Mouse (Mus musculus): ENCODE measurements at regions not wholly inside any gene's neighbourhood (a gene's known extent, or its start where the extent isn't known, plus 50 kb on each side); places are given as distances from the start of the nearest gene placed in this dataset.

- no peak overlapping the region for H3K4me3 ChIP-seq
- no peak overlapping the region for H3K9ac ChIP-seq
- no peaks in the 10 kb centered on the region for H3K36me3 ChIP-seq
- no peak for ATAC-seq (ENCODE audit: low FRiP score)
- H3K27ac ChIP-seq: no peak overlapping the region
- WGBS: 80% methylated on average over 6 of the region's 6 CpGs
- no peaks in the 10 kb centered on the region for H3K9me3 ChIP-seq (replicated peaks)
- no peaks in the 10 kb centered on the region for H3K27me3 ChIP-seq
- no peak overlapping the region for H3K4me2 ChIP-seq (replicated peaks)
- H3K4me1 ChIP-seq: 0 out of 2 replicates have a peak, but pooled peaks cover 3% of the 10 kb centered on the region
Measured at GRCm38 (mm10) chr6:111917248-111917721, 356.3 kb upstream of the Lmcd1 start.

- no peak for ATAC-seq (ENCODE audit: low FRiP score)
- H3K4me3 ChIP-seq: no peak overlapping the region
Measured at GRCm38 (mm10) chr6:111917868-111918597, 355.5 kb upstream of the Lmcd1 start.

GRCm38 (mm10) chr6:111932596-111932995 is 341.0 kb upstream of the Lmcd1 start:
- no peaks in the 10 kb centered on the region for H3K9me3 ChIP-seq (replicated peaks)
- H3K36me3 ChIP-seq: no peaks in the 10 kb centered on the region
- no peak overlapping the region for H3K4me2 ChIP-seq (replicated peaks)
- no peak overlapping the region for H3K4me3 ChIP-seq
- H3K27me3 ChIP-seq: no peaks in the 10 kb centered on the region
- no peak for ATAC-seq (ENCODE audit: low FRiP score)
- no peak overlapping the region for H3K27ac ChIP-seq
- WGBS: 88% methylated on average over 2 of the region's 2 CpGs
- no peaks in the 10 kb centered on the region for H3K4me1 ChIP-seq
- H3K9ac ChIP-seq: no peak overlapping the region

More at GRCm38 (mm10) chr6:111917868-111918597, 355.5 kb upstream of the Lmcd1 start:
- WGBS: 93% methylated on average over 3 of the region's 3 CpGs
- Histone ChIP-seq H3K9me3 (replicated peaks) (no peaks in the 10 kb centered on the region), H3K27ac (no peak overlapping the region), H3K4me1 (0 out of 2 replicates have a peak, but pooled peaks cover 3% of the 10 kb centered on the region), H3K27me3 (no peaks in the 10 kb centered on the region), H3K36me3 (no peaks in the 10 kb centered on the region), H3K4me2 (replicated peaks) (no peak overlapping the region), H3K9ac (no peak overlapping the region)

DNA sequence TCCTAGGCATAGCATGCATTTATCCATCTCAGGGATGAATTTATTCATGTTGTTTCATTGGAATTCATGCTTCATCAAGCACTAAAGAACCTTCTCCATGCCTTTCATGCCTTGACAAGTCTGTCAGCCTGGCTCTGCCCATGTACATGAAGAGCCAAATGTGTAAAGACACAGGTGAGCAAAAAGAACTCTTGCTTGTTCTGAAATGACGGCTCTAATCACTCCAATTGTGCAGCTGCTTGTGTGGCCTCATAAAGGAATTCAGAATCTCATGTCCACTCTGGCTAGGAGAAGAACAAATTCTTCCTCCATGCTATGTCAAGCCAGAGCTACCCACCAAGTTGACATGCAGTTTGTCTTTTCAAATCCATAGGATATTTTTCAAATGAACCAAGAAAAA is 319.2 kb upstream of the Lmcd1 start:
- 56% methylated on average over 1 of the region's 1 CpGs for WGBS

GRCm38 (mm10) chr6:111965766-111966165 is 307.8 kb upstream of the Lmcd1 start:
- Histone ChIP-seq H3K27me3 (no peaks in the 10 kb centered on the region), H3K36me3 (no peaks in the 10 kb centered on the region), H3K9me3 (replicated peaks) (no peaks in the 10 kb centered on the region; the same call in 1 of the 2 replicates), H3K4me2 (replicated peaks) (no peak overlapping the region), H3K9ac (no peak overlapping the region), H3K4me3 (no peak overlapping the region), H3K27ac (no peak overlapping the region), H3K4me1 (no peaks in the 10 kb centered on the region)
- WGBS: 51% methylated on average over 3 of the region's 3 CpGs
- ATAC-seq (ENCODE audit: low FRiP score): no peak

More for the DNA sequence above, 319.2 kb upstream of the Lmcd1 start:
- Histone ChIP-seq H3K36me3 (no peaks in the 10 kb centered on the region), H3K27ac (no peak overlapping the region), H3K9ac (no peak overlapping the region), H3K4me1 (no peaks in the 10 kb centered on the region), H3K4me3 (no peak overlapping the region), H3K4me2 (replicated peaks) (no peak overlapping the region), H3K9me3 (replicated peaks) (no peaks in the 10 kb centered on the region), H3K27me3 (no peaks in the 10 kb centered on the region)
- no peak for ATAC-seq (ENCODE audit: low FRiP score)

DNA sequence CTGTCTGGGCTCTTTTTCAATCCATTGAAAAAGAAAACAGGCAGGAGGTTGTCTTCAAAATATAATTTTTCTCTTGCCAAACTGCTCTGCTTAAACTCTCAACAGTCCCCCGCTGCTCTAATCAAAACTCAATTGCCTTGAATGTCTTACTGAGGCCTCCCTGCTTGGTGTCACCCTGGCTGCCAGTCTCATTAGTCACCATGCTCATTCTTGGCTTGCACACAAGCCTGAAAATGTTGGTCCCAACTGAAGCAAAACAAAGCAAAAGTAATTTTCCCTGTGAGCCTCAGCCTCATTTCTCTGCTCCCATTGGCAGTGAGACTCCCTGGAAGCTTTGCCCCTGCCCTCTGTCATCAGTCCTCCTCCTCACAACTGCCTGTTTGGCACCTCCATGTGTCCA is 288.1 kb upstream of the Lmcd1 start:
- 84% methylated on average over 1 of the region's 1 CpGs for WGBS
- Histone ChIP-seq H3K9ac (no peak overlapping the region), H3K27me3 (no peaks in the 10 kb centered on the region), H3K4me3 (no peak overlapping the region), H3K9me3 (replicated peaks) (no peaks in the 10 kb centered on the region), H3K36me3 (no peaks in the 10 kb centered on the region), H3K4me1 (no peaks in the 10 kb centered on the region), H3K4me2 (replicated peaks) (no peak overlapping the region), H3K27ac (no peak overlapping the region)
- ATAC-seq (ENCODE audit: low FRiP score): no peak

GRCm38 (mm10) chr6:111995823-111996222 is 277.7 kb upstream of the Lmcd1 start:
- WGBS: 74% methylated on average over 3 of the region's 3 CpGs

DNA sequence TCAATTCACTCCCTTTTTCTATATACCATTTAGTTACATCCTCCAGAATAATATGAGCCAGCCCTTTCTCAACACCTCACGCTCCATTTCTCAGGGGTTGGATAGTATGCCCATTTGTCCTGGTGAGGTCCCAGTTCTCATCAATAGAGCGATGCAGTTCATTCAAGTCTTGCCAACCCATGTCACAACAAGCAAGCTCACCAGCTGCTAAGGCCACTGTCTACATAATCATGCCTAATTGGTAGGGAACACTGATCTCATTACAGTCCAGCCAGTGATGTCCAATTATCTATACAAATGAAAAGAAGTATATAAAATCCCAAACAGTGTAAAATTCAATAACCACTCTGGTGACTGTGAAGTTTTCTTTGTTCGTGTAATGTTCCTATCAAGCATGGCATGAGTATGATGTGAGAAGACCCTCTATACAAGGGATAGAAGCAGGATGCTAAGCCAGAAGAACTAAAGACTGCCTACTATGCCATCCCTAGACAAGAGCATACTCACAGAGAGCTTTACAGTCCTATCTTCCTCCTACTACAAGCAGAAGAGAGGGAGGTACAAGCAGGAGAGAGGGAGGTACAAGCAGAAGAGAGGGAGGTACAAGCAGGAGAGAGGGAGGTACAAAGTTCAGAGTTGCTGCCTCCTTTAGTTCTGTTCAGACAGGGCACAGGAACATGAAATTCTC is 269.6 kb upstream of the Lmcd1 start:
- ATAC-seq (ENCODE audit: low FRiP score): no peak; the same call in 1 of the 2 replicates
- Histone ChIP-seq H3K27ac (no peak overlapping the region), H3K9me3 (replicated peaks) (no peaks in the 10 kb centered on the region), H3K36me3 (no peaks in the 10 kb centered on the region), H3K27me3 (no peaks in the 10 kb centered on the region), H3K4me1 (no peaks in the 10 kb centered on the region), H3K9ac (no peak overlapping the region), H3K4me3 (no peak overlapping the region), H3K4me2 (replicated peaks) (no peak overlapping the region)
- WGBS: 80% methylated on average over 3 of the region's 3 CpGs

More at GRCm38 (mm10) chr6:111995823-111996222, 277.7 kb upstream of the Lmcd1 start:
- Histone ChIP-seq H3K9ac (no peak overlapping the region), H3K36me3 (no peaks in the 10 kb centered on the region), H3K4me2 (replicated peaks) (no peak overlapping the region), H3K9me3 (replicated peaks) (no peaks in the 10 kb centered on the region), H3K27me3 (no peaks in the 10 kb centered on the region), H3K27ac (no peak overlapping the region), H3K4me3 (no peak overlapping the region), H3K4me1 (no peaks in the 10 kb centered on the region)
- no peak for ATAC-seq (ENCODE audit: low FRiP score)

GRCm38 (mm10) chr6:112026261-112027205 is 247.0 kb upstream of the Lmcd1 start:
- ATAC-seq (ENCODE audit: low FRiP score): no peak
- H3K4me2 ChIP-seq (replicated peaks): no peak overlapping the region
- no peak overlapping the region for H3K4me3 ChIP-seq
- no peaks in the 10 kb centered on the region for H3K27me3 ChIP-seq
- no peaks in the 10 kb centered on the region for H3K9me3 ChIP-seq (replicated peaks)
- no peaks in the 10 kb centered on the region for H3K36me3 ChIP-seq
- no peak overlapping the region for H3K27ac ChIP-seq
- no peaks in the 10 kb centered on the region for H3K4me1 ChIP-seq
- H3K9ac ChIP-seq: no peak overlapping the region
- WGBS: 64% methylated on average over 1 of the region's 1 CpGs

- Histone ChIP-seq H3K4me3 (no peak overlapping the region), H3K27ac (no peak overlapping the region), H3K9me3 (replicated peaks) (no peaks in the 10 kb centered on the region), H3K27me3 (no peaks in the 10 kb centered on the region), H3K9ac (no peak overlapping the region), H3K36me3 (no peaks in the 10 kb centered on the region), H3K4me1 (peaks cover 4% of the 10 kb centered on the region; the same call in 1 of the 2 replicates), H3K4me2 (replicated peaks) (no peak overlapping the region)
- WGBS: 72% methylated on average over 6 of the region's 6 CpGs
- 0 out of 2 replicates have a peak, but pooled peaks have one; percentile 22 for ATAC-seq (ENCODE audit: low FRiP score)
Measured at GRCm38 (mm10) chr6:112050548-112051184, 222.9 kb upstream of the Lmcd1 start.

- peaks cover 4% of the 10 kb centered on the region; the same call in 1 of the 2 replicates for H3K4me1 ChIP-seq
Measured at GRCm38 (mm10) chr6:112052193-112052592, 221.4 kb upstream of the Lmcd1 start.

More at GRCm38 (mm10) chr6:112052193-112052592, 221.4 kb upstream of the Lmcd1 start:
- Histone ChIP-seq H3K4me3 (no peak overlapping the region), H3K9ac (no peak overlapping the region), H3K9me3 (replicated peaks) (no peaks in the 10 kb centered on the region), H3K27me3 (no peaks in the 10 kb centered on the region), H3K27ac (no peak overlapping the region), H3K4me2 (replicated peaks) (no peak overlapping the region), H3K36me3 (no peaks in the 10 kb centered on the region)
- ATAC-seq (ENCODE audit: low FRiP score): no peak
- 89% methylated on average over 6 of the region's 6 CpGs for WGBS
